16 mouse cellular contexts compared by ENCODE assay signal in genomic region chr4:104047966-104048804, GRCm38 (mm10).
DNase-seq lines count a peak whose midpoint lies in the region; ATAC-seq and TF ChIP-seq lines count a peak whose summit lies in the region.
"Had no signal": no experiment of that assay in that cellular context is flagged by ENCODE, and none has a peak within 500 bp of the region (broad histone marks: within the 10 kb centered on the region; RNA-seq: fewer than 3 reads in every experiment).

No protein-coding gene starts in this region.

- no peak for ATAC-seq in intestine, embryonic 14.5 days (replicated peaks; ENCODE audit: low FRiP score, low TSS enrichment, low read depth)
- ATAC-seq in intestine, postnatal 0 days, result no peak
- ATAC-seq in limb, embryonic 14.5 days (ENCODE audit: low FRiP score, low read depth), result no peak
- ATAC-seq: inflammation-experienced regulatory T-cells, adult 6 months had no signal

- no peak for DNase-seq in intestine, embryonic 14.5 days (ENCODE audit: low spot score)
- DNase-seq in limb, embryonic 14.5 days (ENCODE audit: low spot score), result peak; percentile 11
- no peak for DNase-seq in limb, embryonic 10.5 days (ENCODE audit: low spot score)
- peak; percentile 29 for DNase-seq in right cerebral cortex, postnatal 25 days
- DNase-seq in right cerebral cortex, postnatal 4 days, result no peak
- DNase-seq in heart, postnatal 4 days, result no peak
- no peak for DNase-seq in gastrocnemius, adult 2 months
- DNase-seq: cerebellum, adult 18-20 months; gastrocnemius, postnatal 36 days; liver, embryonic 13.5 days had no signal

- H3K27me3 ChIP-seq in intestine, embryonic 14.5 days (replicated peaks; ENCODE audit: control insufficient read depth, insufficient read depth, low read length), result no peaks in the 10 kb centered on the region
- no peaks in the 10 kb centered on the region for H3K27me3 ChIP-seq in intestine, postnatal 0 days (replicated peaks; ENCODE audit: control insufficient read depth, insufficient read depth, low read length)
- H3K27me3 ChIP-seq in limb, embryonic 14.5 days (ENCODE audit: control insufficient read depth, insufficient read depth, low read length), result no peaks in the 10 kb centered on the region
- H3K27me3 ChIP-seq in limb, embryonic 10.5 days (ENCODE audit: low read depth, poor library complexity, severe bottlenecking), result no peaks in the 10 kb centered on the region
- H3K27me3 ChIP-seq: embryonic facial prominence, embryonic 15.5 days; forebrain, embryonic 12.5 days; heart, embryonic 12.5 days; liver, embryonic 13.5 days had no signal

- H3K4me2 ChIP-seq in intestine, embryonic 14.5 days (ENCODE audit: low read length), result no peak overlapping the region
- H3K4me2 ChIP-seq in intestine, postnatal 0 days (replicated peaks; ENCODE audit: low read depth), result no peak overlapping the region
- no peak overlapping the region for H3K4me2 ChIP-seq in limb, embryonic 14.5 days (replicated peaks; ENCODE audit: low read depth, low read length, severe bottlenecking)
- H3K4me2 ChIP-seq: embryonic facial prominence, embryonic 15.5 days; forebrain, embryonic 12.5 days; heart, embryonic 12.5 days; liver, embryonic 13.5 days had no signal

- H3K9ac ChIP-seq in intestine, embryonic 14.5 days (ENCODE audit: low read length), result no peak overlapping the region
- H3K9ac ChIP-seq in intestine, postnatal 0 days (ENCODE audit: low read depth, low read length), result no peak overlapping the region
- H3K9ac ChIP-seq in limb, embryonic 14.5 days (ENCODE audit: low read depth, low read length, severe bottlenecking), result no peak overlapping the region
- H3K9ac ChIP-seq: embryonic facial prominence, embryonic 15.5 days; forebrain, embryonic 12.5 days; heart, embryonic 12.5 days; liver, embryonic 13.5 days had no signal

- H3K27ac ChIP-seq in intestine, embryonic 14.5 days (ENCODE audit: low read depth), result 0 out of 2 replicates have a peak overlapping the region, but pooled peaks have one; percentile 18
- no peak overlapping the region for H3K27ac ChIP-seq in intestine, postnatal 0 days (ENCODE audit: low read depth, low read length)
- no peak overlapping the region for H3K27ac ChIP-seq in limb, embryonic 14.5 days (replicated peaks; ENCODE audit: low read depth, low read length)
- no peak overlapping the region for H3K27ac ChIP-seq in limb, embryonic 10.5 days
- H3K27ac ChIP-seq in gastrocnemius, adult 2 months, result no peak overlapping the region
- H3K27ac ChIP-seq: embryonic facial prominence, embryonic 15.5 days; forebrain, embryonic 12.5 days; liver, embryonic 13.5 days; midbrain, embryonic 10.5 days had no signal

- no peak for TF ChIP-seq POLR2A in limb, embryonic 14.5 days (IDR thresholded peaks at IDR 0.05; ENCODE audit: borderline replicate concordance, extremely low read depth, insufficient read depth, insufficient read length)

- WGBS in intestine, embryonic 14.5 days, result 42% methylated on average over 7 of the region's 7 CpGs
- 48% methylated on average over 7 of the region's 7 CpGs for WGBS in intestine, postnatal 0 days
- 59% methylated on average over 7 of the region's 7 CpGs for WGBS in limb, embryonic 14.5 days
- 79% methylated on average over 7 of the region's 7 CpGs for WGBS in limb, embryonic 10.5 days

- H3K36me3 ChIP-seq in intestine, embryonic 14.5 days (ENCODE audit: control insufficient read depth, insufficient read depth, low read length), result no peaks in the 10 kb centered on the region
- no peaks in the 10 kb centered on the region for H3K36me3 ChIP-seq in intestine, postnatal 0 days (ENCODE audit: control insufficient read depth, insufficient read depth)
- H3K36me3 ChIP-seq in limb, embryonic 14.5 days (ENCODE audit: control insufficient read depth, insufficient read depth, low read length), result no peaks in the 10 kb centered on the region
- H3K36me3 ChIP-seq in limb, embryonic 10.5 days, result no peaks in the 10 kb centered on the region
- H3K36me3 ChIP-seq: embryonic facial prominence, embryonic 15.5 days; forebrain, embryonic 12.5 days; heart, embryonic 12.5 days; liver, embryonic 13.5 days; midbrain, embryonic 10.5 days had no signal

- H3K9me3 ChIP-seq in intestine, embryonic 14.5 days (ENCODE audit: control insufficient read depth, low read length), result no peaks in the 10 kb centered on the region
- H3K9me3 ChIP-seq in intestine, postnatal 0 days (ENCODE audit: control insufficient read depth), result no peaks in the 10 kb centered on the region
- H3K9me3 ChIP-seq in limb, embryonic 14.5 days (ENCODE audit: control insufficient read depth, low read length), result no peaks in the 10 kb centered on the region
- no peaks in the 10 kb centered on the region for H3K9me3 ChIP-seq in limb, embryonic 10.5 days (replicated peaks)
- H3K9me3 ChIP-seq: embryonic facial prominence, embryonic 15.5 days; forebrain, embryonic 12.5 days; heart, embryonic 12.5 days; liver, embryonic 13.5 days; midbrain, embryonic 10.5 days had no signal

- intact Hi-C loops in gastrocnemius, adult 2 months (cut with DNase I), result no loop called here

- TF ChIP-seq CTCF in intestine, postnatal 0 days (IDR thresholded peaks at IDR 0.05; ENCODE audit: low read depth), result no peak
- no peak for TF ChIP-seq CTCF in gastrocnemius, adult 2 months (IDR thresholded peaks at IDR 0.05)

- H3K4me3 ChIP-seq in intestine, embryonic 14.5 days (ENCODE audit: low read depth, low read length), result no peak overlapping the region
- no peak overlapping the region for H3K4me3 ChIP-seq in intestine, postnatal 0 days (ENCODE audit: low read depth, low read length)
- no peak overlapping the region for H3K4me3 ChIP-seq in limb, embryonic 14.5 days (replicated peaks; ENCODE audit: low read length)
- no peak overlapping the region for H3K4me3 ChIP-seq in limb, embryonic 10.5 days
- H3K4me3 ChIP-seq in gastrocnemius, adult 2 months, result no peak overlapping the region
- H3K4me3 ChIP-seq: embryonic facial prominence, embryonic 15.5 days; forebrain, embryonic 12.5 days; heart, embryonic 12.5 days; liver, embryonic 13.5 days; midbrain, embryonic 10.5 days had no signal

- peaks cover 3% of the 10 kb centered on the region; the same call in 1 of the 2 replicates for H3K4me1 ChIP-seq in intestine, embryonic 14.5 days (replicated peaks; ENCODE audit: control insufficient read depth, insufficient read depth, low read length)
- H3K4me1 ChIP-seq in intestine, postnatal 0 days (replicated peaks; ENCODE audit: control insufficient read depth, insufficient read depth, low read length), result no peaks in the 10 kb centered on the region
- 0 out of 2 replicates have a peak, but pooled peaks cover 3% of the 10 kb centered on the region for H3K4me1 ChIP-seq in limb, embryonic 14.5 days (ENCODE audit: control insufficient read depth, insufficient read depth, low read length)
- no peaks in the 10 kb centered on the region for H3K4me1 ChIP-seq in limb, embryonic 10.5 days
- H3K4me1 ChIP-seq: embryonic facial prominence, embryonic 15.5 days; forebrain, embryonic 12.5 days; heart, embryonic 12.5 days; liver, embryonic 13.5 days had no signal

Comparison
In these comparisons a context has a peak if more than half of its experiments do, and no peak if none do; other contexts are left out.
1. DNase-seq: peak in limb, embryonic 14.5 days (single experiment) and right cerebral cortex, postnatal 25 days (single experiment); none in intestine, embryonic 14.5 days (single experiment), limb, embryonic 10.5 days (single experiment), right cerebral cortex, postnatal 4 days (single experiment), heart, postnatal 4 days (single experiment) and gastrocnemius, adult 2 months (single experiment).